In the genomic region with DNA sequence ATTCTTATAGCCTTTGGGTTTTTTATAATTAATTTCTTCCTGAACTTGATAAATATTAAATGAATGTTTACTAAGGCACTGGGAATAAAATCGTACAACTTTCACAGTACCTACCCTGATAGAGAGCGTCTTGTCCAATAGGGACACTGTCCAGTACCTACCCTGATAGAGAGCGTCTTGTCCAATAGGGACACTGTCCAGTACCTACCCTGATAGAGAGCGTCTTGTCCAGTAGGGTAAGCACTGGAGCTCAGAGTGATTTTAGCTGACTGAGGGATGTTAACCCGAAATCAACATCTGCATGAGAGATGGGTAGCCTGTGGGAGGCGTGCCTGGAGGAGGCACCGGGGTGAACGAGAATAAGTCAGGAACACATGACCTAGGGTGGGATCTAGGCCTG, we compare ENCODE assay signal across 28 mouse cellular contexts.
"Had no signal": no experiment of that assay in that cellular context is flagged by ENCODE, and none has a peak within 500 bp of the region (broad histone marks: within the 10 kb centered on the region; RNA-seq: fewer than 3 reads in every experiment).

No protein-coding gene starts in this region.

- H3K9me3 ChIP-seq: embryonic facial prominence, embryonic 10.5 days; embryonic facial prominence, embryonic 12.5 days; embryonic facial prominence, embryonic 13.5 days; embryonic facial prominence, embryonic 15.5 days; forebrain, embryonic 10.5 days; forebrain, embryonic 12.5 days; forebrain, embryonic 13.5 days; forebrain, embryonic 15.5 days had no signal

- H3K4me1 ChIP-seq: embryonic facial prominence, embryonic 12.5 days; embryonic facial prominence, embryonic 15.5 days had no signal

- H3K4me3 ChIP-seq: embryonic facial prominence, embryonic 10.5 days; embryonic facial prominence, embryonic 12.5 days; embryonic facial prominence, embryonic 13.5 days; embryonic facial prominence, embryonic 15.5 days; erythroblast, embryonic 14.5 days; forebrain, embryonic 10.5 days; forebrain, embryonic 12.5 days; forebrain, embryonic 13.5 days; forebrain, embryonic 15.5 days; gastrocnemius, adult 2 months had no signal

- DNase-seq: cerebellum, adult 2 months; cerebellum, adult 8-10 months; cerebellum, adult 9-10 months; cerebellum, adult 9-11 months; cerebellum, postnatal 10 days; cerebellum, postnatal 14 days; cerebellum, postnatal 25 days; cerebellum, postnatal 36 days; embryo, embryonic 11 days; forebrain, postnatal 0 days; gastrocnemius, adult 2 months; gastrocnemius, postnatal 10 days; gastrocnemius, postnatal 14 days; gastrocnemius, postnatal 25 days; gastrocnemius, postnatal 36 days; heart, adult 11 months; heart, adult 18-20 months had no signal

- H3K9ac ChIP-seq: embryonic facial prominence, embryonic 12.5 days; embryonic facial prominence, embryonic 13.5 days; embryonic facial prominence, embryonic 15.5 days; forebrain, embryonic 12.5 days; forebrain, embryonic 13.5 days; forebrain, embryonic 15.5 days; forebrain, postnatal 0 days had no signal

- H3K27me3 ChIP-seq: embryonic facial prominence, embryonic 12.5 days; embryonic facial prominence, embryonic 13.5 days; embryonic facial prominence, embryonic 15.5 days; forebrain, embryonic 12.5 days; forebrain, embryonic 13.5 days; forebrain, embryonic 15.5 days had no signal

- H3K4me2 ChIP-seq: embryonic facial prominence, embryonic 12.5 days; embryonic facial prominence, embryonic 13.5 days; embryonic facial prominence, embryonic 15.5 days; forebrain, embryonic 12.5 days; forebrain, embryonic 13.5 days; forebrain, embryonic 15.5 days had no signal

- H3K36me3 ChIP-seq: embryonic facial prominence, embryonic 10.5 days; embryonic facial prominence, embryonic 12.5 days; embryonic facial prominence, embryonic 13.5 days; embryonic facial prominence, embryonic 15.5 days; forebrain, embryonic 10.5 days; forebrain, embryonic 12.5 days; forebrain, embryonic 15.5 days had no signal

- H3K27ac ChIP-seq: embryonic facial prominence, embryonic 10.5 days; embryonic facial prominence, embryonic 12.5 days; embryonic facial prominence, embryonic 13.5 days; embryonic facial prominence, embryonic 15.5 days; forebrain, embryonic 10.5 days; forebrain, embryonic 12.5 days; forebrain, embryonic 13.5 days; forebrain, embryonic 15.5 days; gastrocnemius, adult 2 months had no signal

- ATAC-seq: forebrain, embryonic 13.5 days; forebrain, embryonic 14.5 days; forebrain, embryonic 15.5 days; forebrain, embryonic 16.5 days; forebrain, postnatal 0 days had no signal
